ENCODE assay signal across 8 mouse cellular contexts in the genomic region with DNA sequence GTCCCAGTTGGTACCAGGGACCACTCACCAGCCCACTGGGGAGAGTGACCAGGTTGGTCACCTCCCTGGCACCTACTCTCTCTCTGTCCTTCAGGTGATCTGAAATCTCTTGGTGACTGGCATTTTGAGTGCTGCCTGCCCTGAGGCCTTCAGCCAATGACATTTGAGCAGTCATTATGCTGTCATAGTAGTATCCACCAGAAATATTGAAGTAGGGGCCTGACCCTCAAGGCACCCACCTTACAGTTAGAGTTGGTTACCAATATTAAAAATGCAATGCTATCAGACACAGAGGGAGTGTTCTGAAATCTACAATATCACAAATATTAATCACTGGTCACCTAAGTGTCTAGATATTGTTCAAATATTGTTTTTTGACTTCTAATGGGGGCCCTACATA. TPM values are rescaled to one million over a fixed set of nuclear protein-coding genes. Genes with fewer than 3 reads are reported as not detected.
DNase-seq lines count a peak whose midpoint lies in the region; ATAC-seq and TF ChIP-seq lines count a peak whose summit lies in the region.

Prdx4 (minus strand) TSS at position 101 of the 400 bp plus-strand sequence.

- H3K36me3 ChIP-seq in heart, embryonic 16.5 days (ENCODE audit: control insufficient read depth, insufficient read depth): no peaks in the 10 kb centered on the region
- no peaks in the 10 kb centered on the region for H3K36me3 ChIP-seq in neural tube, embryonic 12.5 days

- H3K27ac ChIP-seq in brown adipose tissue, adult 24 weeks (replicated peaks; ENCODE audit: low read depth, low read length): no peak within 1 kb of the TSS
- no peak within 1 kb of the TSS for H3K27ac ChIP-seq in heart, embryonic 16.5 days (ENCODE audit: low read length)
- no peak within 1 kb of the TSS for H3K27ac ChIP-seq in neural tube, embryonic 12.5 days

- no peak within 1 kb of the TSS for H3K4me2 ChIP-seq in heart, embryonic 16.5 days (ENCODE audit: low read depth, low read length)
- H3K4me2 ChIP-seq in neural tube, embryonic 12.5 days (replicated peaks): no peak within 1 kb of the TSS

- TF ChIP-seq CTCF in lung, adult 2 months (IDR thresholded peaks at IDR 0.05; ENCODE audit: insufficient read depth, low read length): no peak

- no peaks in the 10 kb centered on the region for H3K9me3 ChIP-seq in heart, embryonic 16.5 days (replicated peaks; ENCODE audit: control insufficient read depth, low read length)
- H3K9me3 ChIP-seq in neural tube, embryonic 12.5 days: no peaks in the 10 kb centered on the region

- H3K4me1 ChIP-seq in lung, adult 2 months (ENCODE audit: control insufficient read depth, insufficient read depth, low read length): no peaks in the 10 kb centered on the region; the same call in 1 of the 2 replicates
- no peaks in the 10 kb centered on the region for H3K4me1 ChIP-seq in brown adipose tissue, adult 24 weeks (ENCODE audit: control insufficient read depth, insufficient read depth, insufficient read length, low read length)
- no peaks in the 10 kb centered on the region for H3K4me1 ChIP-seq in heart, embryonic 16.5 days (ENCODE audit: control insufficient read depth, insufficient read depth, low read length)
- no peaks in the 10 kb centered on the region for H3K4me1 ChIP-seq in neural tube, embryonic 12.5 days

- intact Hi-C loops in left cerebral cortex, postnatal 36 days (cut with DNase I): no loop called here

- no peak within 1 kb of the TSS for H3K9ac ChIP-seq in heart, embryonic 16.5 days (ENCODE audit: low read length)
- H3K9ac ChIP-seq in neural tube, embryonic 12.5 days: no peak within 1 kb of the TSS

- H3K27me3 ChIP-seq in heart, embryonic 16.5 days (ENCODE audit: control insufficient read depth, insufficient read depth, low read length): no peaks in the 10 kb centered on the region
- H3K27me3 ChIP-seq in neural tube, embryonic 12.5 days (replicated peaks): no peaks in the 10 kb centered on the region

- H3K4me3 ChIP-seq in lung, adult 2 months (replicated peaks; ENCODE audit: extremely low read depth, low read depth, low read length): no peak within 1 kb of the TSS
- no peak within 1 kb of the TSS for H3K4me3 ChIP-seq in brown adipose tissue, adult 24 weeks (ENCODE audit: insufficient read depth, low read depth, low read length)
- H3K4me3 ChIP-seq in heart, embryonic 16.5 days (ENCODE audit: low read length): no peak within 1 kb of the TSS
- no peak within 1 kb of the TSS for H3K4me3 ChIP-seq in neural tube, embryonic 12.5 days

- no peak for DNase-seq in lung, adult 2 months
- DNase-seq in lung, postnatal 14 days: no peak
- no peak for DNase-seq in left cerebral cortex, postnatal 36 days (ENCODE audit: low spot score in 2 of 2)
- no peak for DNase-seq in kidney, adult 8-10 months
- no peak for DNase-seq in thymus, postnatal 36 days

- no peak for TF ChIP-seq POLR2A in lung, adult 2 months (IDR thresholded peaks at IDR 0.05; ENCODE audit: borderline replicate concordance, extremely low read depth, low read depth, low read length)

- no peak for ATAC-seq in heart, embryonic 16.5 days (replicated peaks; ENCODE audit: extremely low read depth, insufficient read depth, low FRiP score)
- ATAC-seq in neural tube, embryonic 12.5 days (ENCODE audit: low FRiP score, low read depth): no peak

RNA-seq across cellular contexts. Expression of gene Prdx4, which starts in this region (rescaled TPM):
- polyA plus RNA-seq in lung, adult 2 months (2012; rRNA removed): 55.5 and 56.0 TPM in 2 replicates
- polyA plus RNA-seq in brown adipose tissue, adult 24 weeks (2012; ENCODE audit: insufficient read depth, insufficient read length, missing spikeins): 30.6 and 41.9 TPM in 2 replicates
- polyA plus RNA-seq in heart, embryonic 16.5 days (2015; fragmentation: Nextera tagmentation; extraction: Ambion mirVana): 203 and 217 TPM in 2 replicates
- total RNA-seq in left cerebral cortex, postnatal 36 days (2021): 10 to 100 TPM; 24.5 to 30.6 TPM
- polyA plus RNA-seq in neural tube, embryonic 12.5 days (2016; fragmentation: Nextera tagmentation; extraction: Ambion mirVana): 170 and 174 TPM in 2 replicates
